Mouse (Mus musculus): Measurements from ENCODE around the gene Gm45208.
"Not testable (repeated sequence)": the region's sequence is repeated elsewhere in the genome, so short reads cannot be mapped to it uniquely, and the experiment has no call there.

GRCm38 (mm10) chrX:7753627-7754026, 31.6 kb downstream of the Gm45208 start:
- not testable (repeated sequence) for TF ChIP-seq GATA1 (IDR thresholded peaks at IDR 0.05; ENCODE audit: borderline replicate concordance, low read length); FLI1 (IDR thresholded peaks at IDR 0.05; ENCODE audit: low read length)
